Mouse (Mus musculus): ENCODE measurements around the gene Rad51d.
A peak's percentile ranks its signal among the peaks of the same experiment; 100 is the strongest.
"Not testable (repeated sequence)": the region's sequence is repeated elsewhere in the genome, so short reads cannot be mapped to it uniquely, and the experiment has no call there.

The Rad51d gene

DNA sequence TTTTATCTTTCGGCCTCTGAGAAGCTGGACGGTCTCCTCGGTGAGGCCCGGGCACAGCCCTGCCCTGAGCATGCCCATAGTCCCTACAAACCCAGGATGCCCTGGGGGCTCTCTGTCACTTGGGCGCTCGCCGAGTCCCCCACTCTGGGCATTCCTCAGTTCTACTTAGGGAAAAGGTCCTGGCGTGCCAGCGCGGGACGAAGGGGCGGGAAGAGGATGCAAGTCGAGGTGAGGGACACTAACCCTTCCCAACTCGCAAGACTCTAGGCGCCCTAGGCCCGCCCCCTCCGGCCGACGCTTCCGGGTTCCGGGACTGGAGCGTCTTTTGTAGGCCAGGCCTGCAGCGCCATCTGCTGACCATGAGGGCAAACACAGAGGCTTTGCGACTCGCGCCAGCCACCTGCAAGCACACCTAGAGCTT, at the start of gene Rad51d:
TSS of gene Rad51d (minus strand) at position 273 of the 421 bp plus-strand sequence.
- peak; percentile 92 to 95 for DNase-seq (ENCODE audit: low spot score in 2 of 2)

DNA sequence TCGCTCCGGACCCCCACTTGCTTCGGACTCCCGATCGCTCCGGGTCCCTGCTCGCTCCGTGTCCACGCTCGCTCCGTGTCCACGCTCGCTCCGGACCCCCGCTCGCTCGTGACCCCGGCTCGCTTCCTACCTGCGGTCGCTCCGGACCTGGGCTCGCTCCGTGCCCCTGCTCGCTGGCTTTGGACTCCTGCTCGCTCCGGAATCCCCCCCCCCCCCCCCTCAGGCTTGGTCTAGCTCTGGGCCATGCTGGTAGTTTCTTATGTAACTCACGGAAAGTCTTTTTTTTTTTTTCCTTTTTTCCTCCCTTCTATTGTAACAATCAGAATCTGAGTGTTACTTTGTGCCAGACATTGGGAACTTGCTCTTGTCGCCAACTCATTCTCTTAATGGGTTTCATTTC, 42.8 kb upstream of the Rad51d start:
- DNase-seq (ENCODE audit: low spot score in 2 of 2) = no peak

GRCm38 (mm10) chr11:82931671-82932450, 41.4 kb upstream of the Rad51d start:
- DNase-seq (ENCODE audit: low spot score in 2 of 2) = not testable (repeated sequence)

DNA sequence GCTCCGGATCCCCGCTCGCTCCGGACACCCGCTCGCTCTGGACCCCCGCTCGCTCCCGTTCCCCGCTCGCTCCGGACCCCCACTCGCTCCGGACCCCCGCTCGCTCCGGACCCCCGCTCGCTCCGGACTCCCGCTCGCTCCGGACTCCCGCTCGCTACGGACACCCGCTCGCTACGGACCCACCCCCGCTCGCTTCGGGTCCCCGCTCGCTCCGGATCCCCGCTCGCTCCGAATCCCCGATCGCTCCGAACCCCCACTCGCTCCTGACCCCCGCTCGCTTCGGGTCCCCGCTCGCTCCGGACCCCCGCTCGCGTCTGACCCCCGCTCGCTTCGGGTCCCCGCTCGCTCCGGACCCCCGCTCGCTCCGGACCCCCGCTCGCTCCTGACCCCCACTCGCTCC, 40.7 kb upstream of the Rad51d start:
- DNase-seq (ENCODE audit: low spot score in 2 of 2) = not testable (repeated sequence)

GRCm38 (mm10) chr11:82930391-82930955, 40.1 kb upstream of the Rad51d start:
- DNase-seq (ENCODE audit: low spot score in 2 of 2) = not testable (repeated sequence)

GRCm38 (mm10) chr11:82929633-82929950, 39.2 kb upstream of the Rad51d start:
- no peak for DNase-seq (ENCODE audit: low spot score in 2 of 2)

DNA sequence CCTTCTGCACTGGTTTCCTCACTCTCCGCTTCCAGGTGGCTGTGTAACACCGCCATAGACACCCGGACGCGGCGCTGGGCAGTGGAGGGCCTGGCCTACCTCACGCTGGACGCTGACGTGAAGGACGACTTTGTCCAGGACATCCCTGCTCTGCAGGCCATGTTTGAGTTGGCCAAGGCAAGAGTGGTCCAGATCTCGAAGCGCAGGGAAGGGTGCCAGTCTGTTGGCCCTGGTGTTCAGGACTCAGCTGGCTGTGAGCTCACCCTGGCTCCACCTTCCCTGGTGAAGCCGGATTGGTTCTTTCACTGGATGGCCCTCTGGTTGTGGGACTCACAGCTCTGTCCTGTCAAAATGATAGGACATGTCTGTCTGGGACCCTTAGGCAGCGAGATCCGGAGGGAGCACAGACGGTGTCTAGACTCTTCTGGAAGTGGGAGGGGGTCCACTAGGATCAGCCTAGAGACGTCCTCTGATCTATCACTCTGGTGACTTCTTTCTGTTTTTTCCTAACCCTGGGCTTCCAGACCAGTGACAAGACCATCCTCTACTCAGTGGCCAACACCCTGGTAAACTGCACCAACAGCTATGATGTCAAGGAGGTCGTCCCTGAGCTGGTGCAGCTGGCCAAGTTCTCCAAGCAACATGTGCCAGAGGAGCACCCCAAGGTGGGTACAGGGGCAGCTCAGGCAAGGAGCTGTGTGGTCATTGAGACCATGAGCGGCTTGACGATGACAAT, 38.7 kb upstream of the Rad51d start:
- no peak for DNase-seq (ENCODE audit: low spot score in 2 of 2)

DNA sequence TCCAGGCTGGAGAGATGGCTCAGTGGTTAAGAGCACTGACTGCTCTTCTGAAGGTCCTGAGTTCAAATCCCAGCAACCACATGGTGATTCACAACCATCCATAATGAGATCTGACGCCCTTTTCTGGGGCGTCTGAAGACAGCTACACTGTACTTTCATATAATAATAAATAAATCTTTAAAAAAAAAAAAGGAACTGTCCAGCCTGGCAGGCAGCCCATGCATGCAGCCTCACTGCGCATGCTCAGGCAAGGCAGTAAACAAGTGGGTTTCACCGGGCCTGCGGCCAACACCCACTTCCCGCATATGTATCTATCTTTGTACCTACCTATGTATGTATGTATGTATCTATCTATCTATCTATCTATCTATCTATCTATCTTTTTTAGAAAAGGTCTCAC, 33.5 kb upstream of the Rad51d start:
- not testable (repeated sequence) for DNase-seq (ENCODE audit: low spot score in 2 of 2)

GRCm38 (mm10) chr11:82921691-82922090, 31.3 kb upstream of the Rad51d start:
- DNase-seq (ENCODE audit: low spot score in 2 of 2) = no peak

- DNase-seq (ENCODE audit: low spot score in 2 of 2) = no peak
Measured at GRCm38 (mm10) chr11:82920768-82921167, 30.4 kb upstream of the Rad51d start.

GRCm38 (mm10) chr11:82914711-82915352, 24.4 kb upstream of the Rad51d start:
- peak; percentile 72 to 83 for DNase-seq (ENCODE audit: low spot score in 2 of 2)

- DNase-seq (ENCODE audit: low spot score in 2 of 2) = no peak
Measured at GRCm38 (mm10) chr11:82910679-82911389, 20.4 kb upstream of the Rad51d start.

DNA sequence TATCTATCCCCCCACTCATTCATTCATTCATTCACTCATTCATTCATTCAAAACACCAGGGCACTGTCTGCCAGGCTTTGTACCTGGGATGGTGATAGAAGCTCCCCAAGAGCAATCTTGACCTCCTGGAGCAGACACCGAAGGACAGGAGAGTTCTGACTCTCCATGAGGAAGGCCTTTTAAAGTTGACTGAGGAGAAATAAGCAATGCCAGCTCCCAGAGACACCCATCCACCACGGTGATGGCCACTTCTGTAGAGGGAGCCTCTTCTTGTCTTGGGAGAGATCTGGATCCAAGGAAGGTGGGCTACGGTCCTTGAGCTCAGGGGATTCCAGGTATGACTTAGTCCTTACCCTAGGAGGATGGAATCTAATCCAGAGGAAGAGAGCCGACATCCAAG, 19.8 kb upstream of the Rad51d start, which contains the start of gene Unc45b:
TSS of gene Unc45b (plus strand) at position 301 of the 400 bp plus-strand sequence.
- DNase-seq (ENCODE audit: low spot score in 2 of 2) = no peak

DNA sequence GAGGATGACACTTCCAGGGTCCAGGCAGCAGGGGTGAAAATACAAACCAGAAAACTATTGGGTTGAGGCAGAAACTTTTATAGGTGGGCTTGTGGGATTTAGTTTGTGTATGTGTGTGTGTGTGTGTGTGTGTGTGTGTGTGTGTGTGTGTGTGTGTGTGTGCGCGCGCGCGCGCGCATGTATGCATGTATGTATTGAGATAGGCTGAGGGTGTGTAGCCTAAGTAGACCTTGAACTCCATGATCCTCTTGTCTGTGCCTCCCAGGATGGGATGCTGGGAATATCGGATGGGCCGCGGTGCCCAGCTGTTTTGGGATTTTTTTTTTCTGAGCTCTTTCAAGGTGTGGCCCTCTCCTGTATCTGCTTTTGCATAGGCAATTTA, 18.2 kb upstream of the Rad51d start:
- no peak for DNase-seq (ENCODE audit: low spot score in 2 of 2)

GRCm38 (mm10) chr11:82907651-82908607, 17.5 kb upstream of the Rad51d start, which contains the start of gene Nle1:
Gene Nle1, minus strand, starts transcription at chr11:82908411.
- DNase-seq (ENCODE audit: low spot score in 2 of 2) = peak; percentile 94 to 96

DNA sequence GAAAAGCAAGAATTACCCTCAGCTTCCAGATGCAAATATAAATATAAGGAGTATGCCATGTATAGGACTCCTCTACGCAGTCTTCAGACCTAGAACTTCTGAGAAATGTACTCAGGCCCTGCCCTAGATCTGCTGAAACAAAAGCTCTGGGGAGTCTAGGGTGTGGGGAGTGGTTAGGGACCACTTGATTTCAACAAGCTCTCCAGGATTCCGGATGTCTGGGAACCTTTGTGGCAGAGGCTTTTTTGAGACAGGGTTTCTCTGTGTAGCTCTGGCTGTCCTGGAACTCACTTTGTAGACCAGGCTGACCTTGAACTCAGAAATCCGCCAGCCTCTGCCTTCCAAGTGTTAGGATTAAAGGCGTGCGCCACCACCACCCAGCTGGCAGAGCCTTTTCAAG, 15.4 kb upstream of the Rad51d start:
- DNase-seq (ENCODE audit: low spot score in 2 of 2) = no peak

DNA sequence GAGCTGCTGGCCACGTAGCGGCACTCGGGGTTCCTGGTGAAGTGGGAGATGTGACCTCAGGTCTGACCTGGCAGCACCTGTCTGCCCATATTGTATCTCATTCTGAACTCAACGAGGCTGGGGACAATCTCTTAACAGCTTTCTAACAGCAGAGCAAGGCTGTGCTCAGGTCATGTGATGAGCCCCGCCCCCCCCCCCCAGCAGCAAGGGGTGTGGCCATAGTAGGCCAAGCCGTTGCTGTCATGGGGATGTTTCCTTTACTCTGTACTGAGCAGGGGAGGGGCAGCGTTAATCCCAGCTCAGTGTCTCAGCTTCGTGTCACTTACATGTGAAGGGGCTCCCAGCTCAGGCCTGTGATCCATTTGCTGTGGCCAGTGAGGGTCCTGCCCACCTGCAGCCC, 14.5 kb upstream of the Rad51d start:
- DNase-seq (ENCODE audit: low spot score in 2 of 2) = no peak

DNA sequence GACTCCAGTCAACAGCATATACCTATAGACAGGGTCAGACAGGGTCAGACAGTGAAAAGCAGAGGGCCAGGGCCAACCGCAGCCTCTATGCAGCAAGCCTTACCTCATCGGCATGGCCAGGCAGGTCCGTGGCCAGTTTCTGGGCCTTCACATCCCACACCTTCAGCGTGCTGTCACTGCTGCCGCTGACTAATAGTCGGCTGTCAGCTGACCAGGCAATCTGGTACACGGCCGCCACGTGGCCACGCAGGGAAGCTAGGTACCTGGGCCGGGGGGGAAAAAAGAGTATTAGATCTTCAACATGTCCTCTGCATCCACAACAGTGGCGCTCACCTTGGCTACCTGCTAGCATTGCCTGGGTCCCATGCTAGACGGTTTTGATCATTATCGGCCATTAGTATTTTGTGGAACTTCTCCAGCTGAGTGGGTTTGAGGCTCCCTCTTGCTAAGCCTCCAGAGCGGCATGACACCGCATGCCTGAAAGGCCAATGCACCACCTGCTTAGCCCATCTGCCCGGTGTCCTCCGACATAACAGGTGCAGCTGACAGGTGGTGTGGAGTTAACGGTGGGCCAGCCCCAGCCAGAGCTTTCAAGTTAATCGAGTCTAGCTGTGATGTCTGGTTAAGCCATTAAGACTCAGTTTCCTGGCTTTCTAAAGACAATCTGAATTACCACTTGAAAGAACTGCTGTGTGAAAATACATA, 11.3 kb upstream of the Rad51d start:
- no peak for DNase-seq (ENCODE audit: low spot score in 2 of 2)

DNA sequence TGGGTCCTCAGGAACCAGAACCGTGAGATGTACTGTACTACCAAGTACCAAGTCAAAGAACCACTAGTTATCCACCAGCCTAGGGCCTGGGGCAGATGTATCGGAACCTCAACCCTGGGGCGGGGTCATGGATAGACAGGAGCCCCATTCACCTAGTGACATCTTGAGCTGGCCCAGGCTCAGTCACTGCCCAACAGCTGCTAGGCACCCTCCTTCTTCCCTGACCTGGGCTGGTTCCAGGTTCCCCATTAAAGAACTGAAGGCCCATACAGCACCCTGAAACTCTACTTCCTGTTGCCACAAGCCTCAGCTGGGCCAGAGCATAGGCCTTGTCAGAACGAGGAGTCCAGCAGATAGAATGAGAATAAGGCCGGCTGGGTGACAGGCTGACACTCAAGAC, 9.3 kb upstream of the Rad51d start:
- DNase-seq (ENCODE audit: low spot score in 2 of 2) = no peak

DNA sequence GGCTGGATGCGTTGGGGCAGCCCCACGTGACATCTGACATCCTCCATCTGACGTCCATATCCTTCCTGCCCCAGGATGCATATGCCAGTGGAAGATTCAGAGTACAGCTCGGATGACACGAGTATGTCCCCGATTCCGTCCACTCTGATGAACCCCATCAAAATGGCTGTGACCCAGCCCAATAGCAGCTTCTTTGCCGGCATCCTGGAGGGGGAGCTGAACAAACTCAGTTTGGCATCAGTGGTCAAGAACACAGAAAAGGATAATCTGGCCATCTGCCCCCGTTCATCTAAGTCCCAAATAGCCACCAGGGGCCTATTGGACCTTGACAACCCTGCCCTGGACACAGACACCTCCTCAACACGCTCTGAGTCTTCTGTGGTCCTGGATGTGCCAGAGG, 7.1 kb upstream of the Rad51d start:
- DNase-seq (ENCODE audit: low spot score in 2 of 2) = no peak
